Mouse (Mus musculus): Measurements from ENCODE around the gene Rgmb. TPM values are rescaled to one million over a fixed set of nuclear protein-coding genes. Genes with fewer than 3 reads are reported as not detected.
A peak's percentile ranks its signal among the peaks of the same experiment; 100 is the strongest.

Gene Rgmb
- total and polyA plus RNA-seq, 2 experiments from 2014 or later = 7.2 to 15.7 TPM

DNA sequence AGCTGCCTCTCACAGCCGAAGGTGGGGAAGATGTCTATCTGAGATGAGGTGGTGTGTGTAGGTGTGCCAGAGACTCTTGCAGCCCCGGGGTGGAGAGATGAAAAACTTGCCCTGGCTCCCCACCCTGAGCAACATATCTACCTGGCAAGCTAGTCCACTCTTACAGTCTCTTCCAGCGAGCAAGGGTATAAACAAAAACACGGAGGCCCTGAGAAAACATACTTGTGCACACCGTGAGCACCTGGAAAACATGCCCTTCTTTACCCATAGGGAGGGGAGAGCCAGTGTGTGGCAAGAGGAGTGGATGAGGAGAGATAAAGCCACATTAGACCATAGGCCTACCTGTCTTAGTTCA, 13.8 kb downstream of the Rgmb start:
- Histone ChIP-seq H3K4me1 (ENCODE audit: control insufficient read depth, insufficient read depth) (peaks cover 42% of the 10 kb centered on the region), H3K4me2 (ENCODE audit: low read depth, low read length) (no peak overlapping the region), H3K9ac (replicated peaks; ENCODE audit: low read depth, low read length) (no peak overlapping the region), H3K9me3 (replicated peaks; ENCODE audit: control insufficient read depth, low read length) (no peaks in the 10 kb centered on the region), H3K27ac (ENCODE audit: low read depth) (no peak overlapping the region), H3K27me3 (ENCODE audit: control insufficient read depth, insufficient read depth, low read length) (no peaks in the 10 kb centered on the region), H3K36me3 (replicated peaks; ENCODE audit: control insufficient read depth, insufficient read depth, low read length) (0 out of 2 replicates have a peak, but pooled peaks cover 11% of the 10 kb centered on the region), H3K4me3 (ENCODE audit: low read depth, low read length) (no peak overlapping the region)
- no peak for ATAC-seq (ENCODE audit: insufficient read depth, low read depth)
- TF ChIP-seq CTCF (IDR thresholded peaks at IDR 0.05; ENCODE audit: low read depth) (no peak), EP300 (IDR thresholded peaks at IDR 0.05; ENCODE audit: low read depth) (no peak)
- DNase-seq (ENCODE audit: low spot score) = no peak
- 89% methylated on average over 5 of the region's 5 CpGs for WGBS

- Histone ChIP-seq H3K9me3 (replicated peaks; ENCODE audit: control insufficient read depth, low read length) (no peaks in the 10 kb centered on the region), H3K27me3 (ENCODE audit: control insufficient read depth, insufficient read depth, low read length) (no peaks in the 10 kb centered on the region), H3K36me3 (replicated peaks; ENCODE audit: control insufficient read depth, insufficient read depth, low read length) (0 out of 2 replicates have a peak, but pooled peaks cover 11% of the 10 kb centered on the region), H3K4me3 (ENCODE audit: low read depth, low read length) (no peak overlapping the region), H3K4me1 (ENCODE audit: control insufficient read depth, insufficient read depth) (peaks cover 42% of the 10 kb centered on the region), H3K4me2 (ENCODE audit: low read depth, low read length) (no peak overlapping the region), H3K27ac (ENCODE audit: low read depth) (no peak overlapping the region), H3K9ac (replicated peaks; ENCODE audit: low read depth, low read length) (no peak overlapping the region)
- no peak for TF ChIP-seq EP300 (IDR thresholded peaks at IDR 0.05; ENCODE audit: low read depth)
- TF ChIP-seq CTCF (IDR thresholded peaks at IDR 0.05; ENCODE audit: low read depth) = no peak
- DNase-seq (ENCODE audit: low spot score) (no peak), ATAC-seq (ENCODE audit: insufficient read depth, low read depth) (no peak)
- WGBS = 73% methylated on average over 11 of the region's 11 CpGs
Measured at GRCm38 (mm10) chr17:15816379-15817095, 14.3 kb downstream of the Rgmb start.

DNA sequence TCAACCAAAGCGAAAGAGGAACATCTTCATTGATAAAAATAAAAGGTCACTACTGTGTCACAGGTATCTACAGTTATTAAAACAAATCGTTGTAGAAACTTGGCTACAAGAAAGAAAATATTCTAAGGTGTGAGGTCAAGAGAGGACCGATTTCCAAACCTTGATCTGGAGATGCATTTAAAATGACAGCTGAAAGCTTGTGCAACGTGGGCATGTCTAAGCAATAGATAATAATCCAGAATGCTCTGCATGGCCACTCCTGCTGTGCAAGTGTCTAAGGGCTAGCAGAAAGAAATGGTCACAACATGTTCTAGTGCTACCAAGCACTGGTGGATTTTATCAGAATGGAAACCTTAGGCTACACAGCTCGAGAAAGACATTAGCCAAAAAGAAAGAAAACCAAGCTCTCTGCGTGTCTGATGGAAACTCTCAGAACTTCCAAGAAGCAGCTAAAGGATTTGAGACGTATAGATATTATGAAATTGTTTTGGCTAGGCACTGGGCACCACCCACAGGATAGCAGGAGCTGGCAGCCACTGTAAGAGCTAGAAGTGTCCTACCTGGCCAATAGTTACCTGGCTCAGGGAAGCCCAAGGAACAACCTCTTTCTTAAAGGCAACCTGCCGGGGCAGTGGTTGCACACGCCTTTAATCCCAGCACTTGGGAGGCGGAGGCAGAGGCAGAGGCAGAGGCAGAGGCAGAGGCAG, 15.4 kb downstream of the Rgmb start:
- DNase-seq (ENCODE audit: low spot score) (no peak), ATAC-seq (ENCODE audit: insufficient read depth, low read depth) (no peak)
- no peak overlapping the region for H3K4me3 ChIP-seq (ENCODE audit: low read depth, low read length)
- no peaks in the 10 kb centered on the region for H3K9me3 ChIP-seq (replicated peaks; ENCODE audit: control insufficient read depth, low read length)
- no peak overlapping the region for H3K4me2 ChIP-seq (ENCODE audit: low read depth, low read length)
- H3K27me3 ChIP-seq (ENCODE audit: control insufficient read depth, insufficient read depth, low read length) = no peaks in the 10 kb centered on the region
- TF ChIP-seq CTCF (IDR thresholded peaks at IDR 0.05; ENCODE audit: low read depth) (no peak), EP300 (IDR thresholded peaks at IDR 0.05; ENCODE audit: low read depth) (no peak)
- WGBS = 81% methylated on average over 10 of the region's 10 CpGs
- 0 out of 2 replicates have a peak, but pooled peaks cover 7% of the 10 kb centered on the region for H3K36me3 ChIP-seq (replicated peaks; ENCODE audit: control insufficient read depth, insufficient read depth, low read length)
- H3K4me1 ChIP-seq (ENCODE audit: control insufficient read depth, insufficient read depth) = peaks cover 36% of the 10 kb centered on the region
- H3K9ac ChIP-seq (replicated peaks; ENCODE audit: low read depth, low read length) = no peak overlapping the region
- no peak overlapping the region for H3K27ac ChIP-seq (ENCODE audit: low read depth)

DNA sequence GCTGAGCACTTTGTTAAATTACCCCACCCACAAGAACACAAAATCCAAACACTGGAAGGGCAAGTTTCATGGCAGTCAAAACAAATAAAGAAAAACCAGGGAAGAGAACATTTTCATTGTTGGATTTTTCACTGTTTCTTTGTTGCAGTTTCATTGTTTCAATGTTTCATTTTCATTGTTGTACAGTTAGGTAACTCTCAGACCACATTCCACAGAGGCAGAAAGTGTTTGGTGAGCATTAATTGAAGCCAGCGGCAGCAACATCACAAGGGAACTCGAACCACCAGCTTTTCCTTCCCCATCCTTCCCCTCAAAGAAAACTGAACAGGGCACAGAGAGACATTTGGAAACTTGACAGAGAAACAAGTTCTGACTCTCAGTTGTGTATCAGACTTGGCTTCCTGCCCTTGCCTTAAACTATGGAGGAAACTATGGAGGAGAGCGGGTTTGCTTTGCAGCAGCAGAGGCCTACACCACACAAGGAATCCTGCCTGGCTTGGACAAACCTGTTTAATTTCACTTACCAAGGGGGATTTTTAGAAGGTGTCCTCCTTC, 17.1 kb downstream of the Rgmb start:
- DNase-seq (ENCODE audit: low spot score) (no peak), ATAC-seq (ENCODE audit: insufficient read depth, low read depth) (no peak)
- Histone ChIP-seq H3K9me3 (replicated peaks; ENCODE audit: control insufficient read depth, low read length) (no peaks in the 10 kb centered on the region), H3K27me3 (ENCODE audit: control insufficient read depth, insufficient read depth, low read length) (no peaks in the 10 kb centered on the region), H3K36me3 (replicated peaks; ENCODE audit: control insufficient read depth, insufficient read depth, low read length) (0 out of 2 replicates have a peak, but pooled peaks cover 7% of the 10 kb centered on the region), H3K4me3 (ENCODE audit: low read depth, low read length) (no peak overlapping the region), H3K9ac (replicated peaks; ENCODE audit: low read depth, low read length) (0 out of 2 replicates have a peak overlapping the region, but pooled peaks have one; percentile 12), H3K4me1 (ENCODE audit: control insufficient read depth, insufficient read depth) (peaks cover 39% of the 10 kb centered on the region), H3K27ac (ENCODE audit: low read depth) (peak overlapping the region; percentile 59), H3K4me2 (ENCODE audit: low read depth, low read length) (no peak overlapping the region)
- no peak for TF ChIP-seq CTCF (IDR thresholded peaks at IDR 0.05; ENCODE audit: low read depth)
- TF ChIP-seq EP300 (IDR thresholded peaks at IDR 0.05; ENCODE audit: low read depth) = no peak
- 42% methylated on average over 3 of the region's 3 CpGs for whole genome bisulfite sequencing

GRCm38 (mm10) chr17:15812136-15812778, 18.6 kb downstream of the Rgmb start:
- no peaks in the 10 kb centered on the region for H3K27me3 ChIP-seq (ENCODE audit: control insufficient read depth, insufficient read depth, low read length)
- no peak overlapping the region for H3K4me2 ChIP-seq (ENCODE audit: low read depth, low read length)
- no peaks in the 10 kb centered on the region for H3K9me3 ChIP-seq (replicated peaks; ENCODE audit: control insufficient read depth, low read length)
- ATAC-seq (ENCODE audit: insufficient read depth, low read depth) (no peak), DNase-seq (ENCODE audit: low spot score) (no peak)
- H3K27ac ChIP-seq (ENCODE audit: low read depth) = no peak overlapping the region
- peaks cover 5% of the 10 kb centered on the region; the same call in 1 of the 2 replicates for H3K36me3 ChIP-seq (replicated peaks; ENCODE audit: control insufficient read depth, insufficient read depth, low read length)
- H3K4me1 ChIP-seq (ENCODE audit: control insufficient read depth, insufficient read depth) = peaks cover 45% of the 10 kb centered on the region
- TF ChIP-seq EP300 (IDR thresholded peaks at IDR 0.05; ENCODE audit: low read depth) = no peak
- TF ChIP-seq CTCF (IDR thresholded peaks at IDR 0.05; ENCODE audit: low read depth) = no peak
- H3K4me3 ChIP-seq (ENCODE audit: low read depth, low read length) = no peak overlapping the region
- 80% methylated on average over 13 of the region's 13 CpGs for WGBS
- H3K9ac ChIP-seq (replicated peaks; ENCODE audit: low read depth, low read length) = no peak overlapping the region

Data from heart, postnatal 0 days (tissue).